Mouse (Mus musculus) E14TG2a.4 (cell line): ENCODE measurements around the gene Gfer.

Source experiments
- CTCF ChIP-seq: conservative IDR thresholded peaks from 2 replicates; pipeline ENCODE4 v1.5.1; 2014; ENCODE audit warnings: low read length
- NANOG ChIP-seq: IDR thresholded peaks from 2 replicates; pipeline ENCODE4 v1.6.1; 2014; ENCODE audit warnings: borderline replicate concordance, low read length, mixed read lengths

- TF ChIP-seq CTCF (no peak), NANOG (no peak)
Observed at GRCm38 (mm10) chr17:24698715-24699114, 2.8 kb upstream of the Gfer start.
